Mouse (Mus musculus) bone marrow macrophage, adult 2 months (primary cell): ENCODE results near the gene Elovl2.

Source experiments
- CTCF ChIP-seq: IDR thresholded peaks from 2 replicates; pipeline ENCODE4 v1.5.1; 2012; ENCODE audit warnings: low read depth, mild to moderate bottlenecking, low read length, moderate library complexity
- POLR2A ChIP-seq: IDR thresholded peaks from 2 replicates; pipeline ENCODE4 v1.6.1; 2012; ENCODE audit warnings: mild to moderate bottlenecking, low read depth, low read length, borderline replicate concordance

DNA sequence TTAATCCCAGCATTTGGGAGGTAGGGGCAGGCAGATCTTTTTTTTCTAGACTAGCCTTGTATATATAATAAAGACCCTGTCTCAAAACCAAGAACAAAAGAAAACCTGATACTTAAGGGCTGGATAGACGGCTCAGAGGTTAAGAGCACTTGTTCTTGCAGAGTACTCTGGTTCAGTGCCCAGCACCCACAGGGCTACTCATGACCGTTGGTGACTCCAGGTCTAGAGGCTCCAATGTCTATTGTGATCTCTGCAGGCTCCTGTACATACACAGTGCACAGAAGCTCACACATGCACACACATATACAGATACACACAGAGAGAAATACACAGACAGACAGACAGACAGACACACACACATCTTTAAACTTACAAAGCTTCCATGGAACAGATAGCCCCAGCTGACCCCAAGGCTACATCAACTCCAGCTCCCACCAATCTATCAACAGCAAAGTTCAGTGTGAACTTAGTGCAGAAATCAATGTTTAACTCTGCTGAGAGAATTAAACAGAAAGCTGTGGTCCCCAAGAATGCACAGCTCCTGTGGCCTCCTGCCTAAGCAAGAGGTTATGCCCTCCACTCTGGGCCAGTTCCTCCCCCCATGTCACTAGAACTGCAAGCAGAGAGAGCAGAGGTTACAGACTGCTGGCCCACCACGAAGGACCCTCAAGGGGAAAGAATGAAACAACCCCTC lies 24.4 kb downstream of the Elovl2 start:
- TF ChIP-seq POLR2A (no peak), CTCF (no peak)
